ENCODE assay signal across 14 mouse cellular contexts in genomic region chr1:63932484-63932883, GRCm38 (mm10).
"Had no signal": no experiment of that assay in that cellular context is flagged by ENCODE, and none has a peak within 500 bp of the region (broad histone marks: within the 10 kb centered on the region; RNA-seq: fewer than 3 reads in every experiment).

No protein-coding gene starts in this region.

- H3K27ac ChIP-seq: kidney, postnatal 0 days; limb, embryonic 13.5 days; liver, embryonic 14.5 days; neural tube, embryonic 15.5 days; stomach, embryonic 15.5 days had no signal

- H3K4me3 ChIP-seq: limb, embryonic 13.5 days; myocyte; neural tube, embryonic 15.5 days; stomach, embryonic 15.5 days had no signal

- H3K4me1 ChIP-seq: limb, embryonic 13.5 days; neural tube, embryonic 15.5 days; stomach, embryonic 15.5 days had no signal

- H3K36me3 ChIP-seq: limb, embryonic 13.5 days; neural tube, embryonic 15.5 days; stomach, embryonic 15.5 days had no signal

- H3K9me3 ChIP-seq: limb, embryonic 13.5 days; neural tube, embryonic 15.5 days; stomach, embryonic 15.5 days had no signal

- DNase-seq: kidney, postnatal 36 days; left cerebral cortex, postnatal 4 days; lung, adult 18-20 months; midbrain, embryonic 14.5 days; right cerebral cortex, postnatal 4 days; spleen, adult 18-20 months; thymus, adult 2 months; thymus, postnatal 25 days had no signal

- H3K9ac ChIP-seq: limb, embryonic 13.5 days; liver, embryonic 14.5 days; neural tube, embryonic 15.5 days; stomach, embryonic 15.5 days had no signal

- H3K4me2 ChIP-seq: limb, embryonic 13.5 days; neural tube, embryonic 15.5 days; stomach, embryonic 15.5 days had no signal

- H3K27me3 ChIP-seq: limb, embryonic 13.5 days; neural tube, embryonic 15.5 days; stomach, embryonic 15.5 days had no signal
